Mouse (Mus musculus) spleen, adult 2 months (tissue): Measurements from ENCODE around the gene Capn3.

ENCODE experiments used
- CTCF ChIP-seq: fragments of 200-500 bp; IDR thresholded peaks from 2 replicates; pipeline ENCODE4 v1.5.1; 2011; ENCODE audit warnings: mild to moderate bottlenecking, inconsistent platforms; ENCODE audit not compliant: insufficient read depth, insufficient read length, insufficient replicate concordance; ENCODE audit errors: extremely low read depth
- POLR2A ChIP-seq: fragments of 200-500 bp; IDR thresholded peaks from 2 replicates; pipeline ENCODE4 v1.6.1; 2011; ENCODE audit warnings: low read depth, low read length, inconsistent platforms

DNA sequence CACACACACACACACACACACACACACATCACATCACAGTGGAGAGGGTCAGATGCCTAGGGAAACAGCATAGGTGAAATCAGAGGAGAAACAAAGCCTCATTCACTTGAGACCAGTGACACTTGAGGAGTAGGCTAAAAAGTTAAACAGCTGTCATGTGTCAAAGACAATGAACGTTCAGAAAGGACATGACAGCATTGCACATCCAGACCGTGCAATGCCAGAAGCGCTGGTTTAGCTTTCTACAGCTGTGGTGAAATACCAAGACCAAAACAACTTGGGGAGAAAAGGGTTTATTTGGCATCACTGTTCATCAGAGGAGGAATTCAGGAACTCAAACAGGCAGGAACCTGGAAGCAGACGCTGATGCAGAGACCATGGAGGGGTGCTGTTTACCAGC lies 37.4 kb downstream of the Capn3 start:
- TF ChIP-seq CTCF = no peak
- TF ChIP-seq POLR2A = no peak
